Mouse (Mus musculus) kidney, adult 8-10 months (tissue): ENCODE results near the gene Lpcat2.

Experiments used
- DNase-seq, 2 experiments: peaks; one replicate each; pipeline ENCODE4 v3.0.0; 2022

Gene Lpcat2

DNA sequence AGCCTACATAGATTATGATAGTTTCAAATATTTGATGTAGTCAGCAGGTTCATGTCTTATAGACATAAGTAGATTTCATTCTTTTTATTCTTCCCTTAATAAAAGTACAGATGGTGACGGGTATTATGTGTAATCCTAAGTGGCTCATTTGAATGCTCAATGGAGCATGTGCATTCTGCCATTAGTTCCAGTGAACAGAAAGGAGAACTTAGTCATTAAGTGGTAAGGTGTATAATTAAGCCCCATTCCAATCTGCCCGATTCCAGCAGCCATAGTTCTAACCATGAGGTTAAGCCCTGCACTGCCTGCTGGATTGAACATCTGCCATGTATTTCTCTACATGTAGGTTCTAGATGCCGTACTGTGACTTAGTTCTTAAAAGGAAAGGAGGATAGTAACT lies 66.6 kb downstream of the Lpcat2 start:
- DNase-seq = no peak

DNA sequence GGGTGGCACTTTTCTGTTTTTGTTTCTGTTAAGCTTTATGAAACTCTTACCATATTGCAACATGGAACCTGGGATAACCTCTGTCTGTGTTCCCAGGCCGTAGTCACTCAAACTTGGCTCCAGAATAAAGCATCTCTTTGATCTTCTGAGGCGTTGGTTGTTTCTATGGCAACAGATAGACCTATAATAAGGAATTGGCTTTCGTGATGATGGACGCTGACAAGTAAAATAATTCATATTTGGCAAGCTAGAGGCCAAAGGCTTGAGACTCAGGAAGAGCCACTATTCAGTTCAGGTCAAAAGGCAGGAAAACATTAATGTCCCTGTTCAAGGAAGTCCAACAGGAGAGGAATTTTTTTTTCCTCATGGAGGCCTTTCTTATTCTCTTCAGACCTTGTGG lies 73.8 kb downstream of the Lpcat2 start:
- DNase-seq = no peak

- DNase-seq = no peak
Observed at GRCm38 (mm10) chr8:92938056-92938455, 82.9 kb downstream of the Lpcat2 start.

- DNase-seq = no peak
Observed at GRCm38 (mm10) chr8:92949071-92949470, 93.9 kb downstream of the Lpcat2 start.

DNA sequence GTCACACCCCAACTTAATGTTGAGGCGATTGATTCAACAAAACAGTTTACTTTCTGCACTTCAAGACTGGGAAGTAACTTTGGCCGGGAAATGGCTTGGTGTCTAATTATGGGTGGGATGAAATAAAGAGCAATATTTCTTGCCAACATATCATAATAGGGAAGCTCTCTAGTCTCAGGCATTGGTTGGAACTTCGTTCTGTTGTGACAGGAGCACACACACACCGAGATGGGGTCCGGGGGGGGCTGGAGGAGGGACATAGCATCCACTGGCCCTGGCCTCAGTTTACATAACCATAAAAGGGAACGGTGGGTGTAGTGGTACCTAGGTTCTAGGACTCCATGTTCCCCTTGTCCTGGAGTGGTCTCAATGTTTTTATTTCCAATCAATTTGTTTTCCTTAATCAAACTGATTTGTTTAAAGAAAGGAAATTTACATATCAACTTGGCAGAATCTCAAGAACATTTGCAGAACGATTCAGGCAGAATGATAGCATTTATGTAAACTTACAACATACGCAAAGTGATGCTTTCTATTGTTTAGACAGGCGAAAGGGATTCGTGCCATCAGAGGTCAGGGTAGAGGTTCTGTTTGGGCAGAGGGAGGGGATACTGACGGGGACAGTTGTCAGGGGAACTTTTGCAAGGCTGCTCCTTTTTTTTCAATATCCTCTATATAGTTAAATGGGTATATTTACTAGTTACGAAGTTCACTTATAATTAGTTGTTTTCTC lies 95.7 kb downstream of the Lpcat2 start:
- DNase-seq = no peak

- DNase-seq = no peak
Observed at GRCm38 (mm10) chr8:92954044-92954443, 98.9 kb downstream of the Lpcat2 start.

- no peak for DNase-seq
Observed at GRCm38 (mm10) chr8:92959779-92960178, 104.6 kb downstream of the Lpcat2 start, which contains the start of gene Slc6a2. Gene Slc6a2, plus strand, starts transcription at chr8:92960079.

- DNase-seq = no peak
Observed at GRCm38 (mm10) chr8:92960451-92960911, 105.3 kb downstream of the Lpcat2 start.

GRCm38 (mm10) chr8:92961088-92961487 lies 105.9 kb downstream of the Lpcat2 start:
- no peak for DNase-seq

DNA sequence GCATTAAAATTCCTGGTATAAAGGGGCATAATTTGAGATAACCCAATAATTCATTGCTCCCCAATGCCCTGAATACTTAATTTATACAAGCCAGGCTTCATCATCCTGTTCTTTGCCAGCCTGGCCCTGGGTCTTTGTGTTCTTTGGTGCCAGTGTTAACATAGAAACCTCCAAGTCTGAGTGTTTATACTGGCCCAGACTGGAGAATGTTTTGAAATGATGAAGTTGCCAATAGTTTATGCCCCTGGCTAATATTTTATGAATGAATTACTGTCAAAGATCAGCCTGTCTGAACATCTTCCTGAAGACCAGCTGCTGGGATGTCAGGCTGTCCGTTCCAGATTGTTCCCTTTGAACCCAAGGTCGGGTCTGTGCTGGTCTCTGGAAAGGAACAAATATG lies 109.4 kb downstream of the Lpcat2 start:
- DNase-seq = no peak
